Comparison of ENCODE assay signal across 28 mouse cellular contexts in genomic region chr13:8089519-8089918, GRCm38 (mm10).
DNase-seq lines count a peak whose midpoint lies in the region; ATAC-seq and TF ChIP-seq lines count a peak whose summit lies in the region.
"Had no signal": no experiment of that assay in that cellular context is flagged by ENCODE, and none has a peak within 500 bp of the region (broad histone marks: within the 10 kb centered on the region; RNA-seq: fewer than 3 reads in every experiment).

No protein-coding gene starts in this region.

- H3K9ac ChIP-seq in lung, postnatal 0 days (replicated peaks; ENCODE audit: low read depth) = no peak overlapping the region
- H3K9ac ChIP-seq: embryonic facial prominence, embryonic 12.5 days; heart, embryonic 15.5 days; hindbrain, embryonic 12.5 days; limb, embryonic 13.5 days; neural tube, embryonic 15.5 days had no signal

- TF ChIP-seq CTCF in lung, postnatal 0 days (IDR thresholded peaks at IDR 0.05) = no peak

- no peak overlapping the region for H3K4me3 ChIP-seq in lung, postnatal 0 days (ENCODE audit: low read depth, low read length)
- H3K4me3 ChIP-seq: embryonic facial prominence, embryonic 12.5 days; heart, embryonic 10.5 days; heart, embryonic 15.5 days; hindbrain, embryonic 12.5 days; limb, embryonic 13.5 days; neural tube, embryonic 15.5 days had no signal

- no peak for TF ChIP-seq EP300 in lung, postnatal 0 days (IDR thresholded peaks at IDR 0.05)

- H3K4me2 ChIP-seq in lung, postnatal 0 days (replicated peaks; ENCODE audit: low read depth, low read length) = no peak overlapping the region
- H3K4me2 ChIP-seq: embryonic facial prominence, embryonic 12.5 days; heart, embryonic 15.5 days; hindbrain, embryonic 12.5 days; limb, embryonic 13.5 days; liver, embryonic 11.5 days; neural tube, embryonic 15.5 days had no signal

- DNase-seq in cerebellum, postnatal 14 days = peak; percentile 21 to 27
- DNase-seq in cerebellum, adult 11-12 months = no peak
- DNase-seq in lung, postnatal 0 days (ENCODE audit: low spot score) = peak; percentile 10
- DNase-seq in lung, adult 18-20 months = no peak
- DNase-seq in brain, adult 2 months (ENCODE audit: low read depth, low spot score) = peak; percentile 27
- no peak for DNase-seq in heart, adult 9 months (ENCODE audit: low spot score in 2 of 2)
- DNase-seq: adrenal gland, postnatal 25 days; B cell, adult 2 months; cerebellum, adult 2 months; embryo, embryonic 11 days; gastrocnemius, postnatal 14 days; kidney, adult 9 months; kidney, postnatal 10 days; midbrain, embryonic 14.5 days; retina, postnatal 1 day; right cerebral cortex, postnatal 14 days had no signal

- no peak overlapping the region for H3K27ac ChIP-seq in lung, postnatal 0 days (ENCODE audit: low read length)
- H3K27ac ChIP-seq: embryonic facial prominence, embryonic 12.5 days; heart, embryonic 10.5 days; heart, embryonic 15.5 days; hindbrain, embryonic 12.5 days; limb, embryonic 13.5 days; macrophage; neural tube, embryonic 15.5 days had no signal

- H3K4me1 ChIP-seq in lung, postnatal 0 days (ENCODE audit: insufficient read depth, low read depth, low read length) = no peaks in the 10 kb centered on the region
- H3K4me1 ChIP-seq: embryonic facial prominence, embryonic 12.5 days; heart, embryonic 10.5 days; heart, embryonic 15.5 days; hindbrain, embryonic 12.5 days; limb, embryonic 13.5 days; neural tube, embryonic 15.5 days had no signal

- no peaks in the 10 kb centered on the region for H3K27me3 ChIP-seq in lung, postnatal 0 days (replicated peaks; ENCODE audit: insufficient read depth, low read length)
- H3K27me3 ChIP-seq: CH12.LX; embryonic facial prominence, embryonic 12.5 days; heart, embryonic 15.5 days; hindbrain, embryonic 12.5 days; limb, embryonic 13.5 days; neural tube, embryonic 15.5 days; Patski had no signal

- H3K9me3 ChIP-seq in lung, postnatal 0 days (ENCODE audit: low read length) = no peaks in the 10 kb centered on the region
- H3K9me3 ChIP-seq: embryonic facial prominence, embryonic 12.5 days; heart, embryonic 10.5 days; heart, embryonic 15.5 days; hindbrain, embryonic 12.5 days; limb, embryonic 13.5 days; neural tube, embryonic 15.5 days had no signal

- WGBS in lung, postnatal 0 days = 41% methylated on average over 4 of the region's 4 CpGs

- peak; percentile 46; the same call in 1 of the 2 replicates for ATAC-seq in lung, postnatal 0 days
- ATAC-seq: forebrain, embryonic 14.5 days; intestine, embryonic 16.5 days; Patski had no signal

- H3K36me3 ChIP-seq in lung, postnatal 0 days (ENCODE audit: insufficient read depth, low read length) = no peaks in the 10 kb centered on the region
- H3K36me3 ChIP-seq: embryonic facial prominence, embryonic 12.5 days; heart, embryonic 10.5 days; heart, embryonic 15.5 days; hindbrain, embryonic 12.5 days; limb, embryonic 13.5 days; neural tube, embryonic 15.5 days had no signal

Comparison
In these comparisons a context has a peak if more than half of its experiments do, and no peak if none do; other contexts are left out.
1. DNase-seq: peak in cerebellum, postnatal 14 days (2 of 2), lung, postnatal 0 days (single experiment) and brain, adult 2 months (single experiment); none in cerebellum, adult 11-12 months (single experiment), lung, adult 18-20 months (0 of 2) and heart, adult 9 months (0 of 2).